ENCODE assay signal across 5 mouse cellular contexts in genomic region chr2:167643356-167644052, GRCm38 (mm10). TPM values are rescaled to one million over a fixed set of nuclear protein-coding genes. Genes with fewer than 3 reads are reported as not detected.
"Had no signal": no experiment of that assay in that cellular context is flagged by ENCODE, and none has a peak within 500 bp of the region (broad histone marks: within the 10 kb centered on the region; RNA-seq: fewer than 3 reads in every experiment).

No protein-coding gene starts in this region.

RNA-seq across cellular contexts. Expression of gene Gm20431, which starts 17.8 kb away (rescaled TPM):
- total RNA-seq: common myeloid progenitor, adult 5-6 weeks; forebrain, postnatal 0 days had no signal
- polyA plus RNA-seq: cortical plate, adult 2 months; erythroblast, embryonic 14.5 days; frontal cortex, adult 2 months had no signal
